Mouse (Mus musculus) inflammation-experienced regulatory T-cells, adult 6 months (primary cell): ENCODE measurements around the gene Olfr821. TPM values are rescaled to one million over a fixed set of nuclear protein-coding genes. Genes with fewer than 3 reads are reported as not detected.
"Not testable (repeated sequence)": the region's sequence is repeated elsewhere in the genome, so short reads cannot be mapped to it uniquely, and the experiment has no call there.

Experiments used
- ATAC-seq: one replicate; pipeline ENCODE4 v1.8.0; 2017
- polyA plus RNA-seq, 3 experiments: library from polyadenylated mRNA; unstranded; fragments of 100-300 nt; shearing (Covaris generic); gene quantifications; one replicate each; pipeline ENCODE4 v1.2.1; 2017

The Olfr821 gene
- not detected for polyA plus RNA-seq

DNA sequence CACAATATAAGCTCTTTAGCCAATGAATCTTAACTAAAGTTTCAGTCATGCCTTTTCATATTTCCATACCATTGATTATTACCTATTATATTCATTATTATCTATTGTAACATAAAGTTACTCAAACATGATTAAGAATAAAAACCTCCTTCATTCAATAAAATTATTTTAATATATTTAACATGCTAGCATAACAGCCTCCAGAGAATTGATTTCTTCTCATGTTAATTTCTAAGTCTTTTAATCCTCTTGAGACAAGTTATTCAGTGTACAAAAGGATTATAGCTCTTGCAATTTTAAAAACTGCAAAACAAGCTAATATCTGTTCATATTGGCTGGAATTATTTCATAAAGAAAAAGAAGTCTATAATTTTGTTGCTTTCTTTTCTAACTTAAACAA lies at the start of gene Olfr821:
Olfr821 (plus strand) TSS at position 301 of the 400 bp plus-strand sequence.
- no peak for ATAC-seq

GRCm38 (mm10) chr10:129981867-129982266 lies 48.3 kb upstream of the Olfr821 start:
- ATAC-seq: peak; percentile 46

- ATAC-seq: not testable (repeated sequence)
Measured at GRCm38 (mm10) chr10:129984962-129985361, 45.2 kb upstream of the Olfr821 start, which contains the start of gene Gm10310. Gm10310 (minus strand) TSS chr10:129985062.

- ATAC-seq: not testable (repeated sequence)
Measured at GRCm38 (mm10) chr10:130004104-130004503, 26.0 kb upstream of the Olfr821 start.

- not testable (repeated sequence) for ATAC-seq
Measured at GRCm38 (mm10) chr10:130005366-130005765, 24.8 kb upstream of the Olfr821 start.

DNA sequence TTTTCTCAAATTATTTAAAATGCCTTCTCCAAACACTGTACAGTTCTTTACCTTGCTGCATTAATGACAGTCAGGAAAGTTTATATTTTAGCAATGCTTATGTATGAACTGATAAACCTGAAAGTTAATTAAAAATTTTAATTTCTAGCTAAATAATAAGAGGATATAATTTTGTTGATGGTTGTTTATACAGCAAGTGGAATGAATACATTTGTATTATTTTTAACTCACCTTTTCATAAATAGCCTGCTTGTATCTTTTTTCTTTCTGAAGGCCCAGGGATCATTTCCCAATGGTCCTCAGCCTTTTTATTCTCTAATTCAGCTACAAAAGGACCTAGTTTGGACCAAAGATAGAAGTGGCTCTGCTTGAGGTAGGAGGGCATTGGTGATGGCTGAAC lies 17.8 kb upstream of the Olfr821 start, which contains the start of gene Olfr820:
Olfr820 (plus strand) TSS at position 301 of the 400 bp plus-strand sequence.
- no peak for ATAC-seq

DNA sequence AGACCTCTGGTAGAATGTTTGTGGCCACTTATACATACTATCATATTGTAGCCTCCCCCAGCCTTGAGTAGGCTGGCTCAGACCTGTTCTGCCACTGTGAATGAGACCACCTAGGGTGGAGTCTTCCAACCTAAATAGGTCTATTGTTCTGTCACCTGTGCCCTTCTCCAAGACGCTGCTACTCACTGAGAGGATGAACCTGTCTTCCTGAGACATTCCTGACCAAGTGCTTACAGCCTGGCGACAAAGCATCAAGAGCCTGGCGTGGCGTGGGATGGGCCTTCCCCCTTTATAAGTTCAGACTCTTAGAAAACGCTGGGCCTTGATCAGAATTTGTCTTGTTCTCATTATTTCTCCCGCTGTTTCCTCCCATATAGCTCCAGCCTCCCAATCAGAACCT lies 6.9 kb downstream of the Olfr821 start:
- no peak for ATAC-seq

GRCm38 (mm10) chr10:130070910-130071309 lies 40.8 kb downstream of the Olfr821 start, which contains the start of gene Olfr822:
Olfr822 (plus strand) TSS chr10:130071210.
- no peak for ATAC-seq

Other genes starting within 250 kb of the Olfr821 start
- gene Olfr810, start 235.4 kb upstream of the Olfr821 start, polyA plus RNA-seq: not detected
- gene Olfr811, start 226.0 kb upstream of the Olfr821 start, polyA plus RNA-seq: not detected
- not detected for gene Olfr812, start 184.3 kb upstream of the Olfr821 start, polyA plus RNA-seq
- gene Olfr813, start 175.0 kb upstream of the Olfr821 start, polyA plus RNA-seq: not detected
- not detected for gene Olfr814, start 150.5 kb upstream of the Olfr821 start, polyA plus RNA-seq
- under 1 TPM in 1 of 3 experiments, not detected in 2; 0.35 TPM for gene Olfr815, start 124.5 kb upstream of the Olfr821 start, polyA plus RNA-seq
- gene Olfr816, start 114.8 kb upstream of the Olfr821 start, polyA plus RNA-seq: not detected
- not detected for gene Olfr818, start 81.2 kb upstream of the Olfr821 start, polyA plus RNA-seq
- gene Olfr819, start 63.1 kb upstream of the Olfr821 start, polyA plus RNA-seq: not detected
- gene Olfr247, start 54.2 kb upstream of the Olfr821 start, polyA plus RNA-seq: not detected
- gene Gm10310, start 45.3 kb upstream of the Olfr821 start, polyA plus RNA-seq: under 1 TPM in 1 of 3 experiments, not detected in 2; 0.19 TPM
- not detected for gene Olfr820, start 17.7 kb upstream of the Olfr821 start, polyA plus RNA-seq
- gene Olfr822, start 40.9 kb downstream of the Olfr821 start, polyA plus RNA-seq: under 1 TPM in 1 of 3 experiments, not detected in 2; 0.16 TPM
- not detected for gene Olfr823, start 85.0 kb downstream of the Olfr821 start, polyA plus RNA-seq
- gene Olfr824, start 99.7 kb downstream of the Olfr821 start, polyA plus RNA-seq: not detected
- under 1 TPM in 1 of 3 experiments, not detected in 2; 0.21 TPM for gene Olfr825, start 136.4 kb downstream of the Olfr821 start, polyA plus RNA-seq
- gene Olfr826, start 153.8 kb downstream of the Olfr821 start, polyA plus RNA-seq: not detected
- gene Olfr827, start 184.1 kb downstream of the Olfr821 start, polyA plus RNA-seq: not detected
- gene Neurod4, start 249.9 kb downstream of the Olfr821 start, polyA plus RNA-seq: not detected